17 mouse cellular contexts compared by ENCODE assay signal in the genomic region with DNA sequence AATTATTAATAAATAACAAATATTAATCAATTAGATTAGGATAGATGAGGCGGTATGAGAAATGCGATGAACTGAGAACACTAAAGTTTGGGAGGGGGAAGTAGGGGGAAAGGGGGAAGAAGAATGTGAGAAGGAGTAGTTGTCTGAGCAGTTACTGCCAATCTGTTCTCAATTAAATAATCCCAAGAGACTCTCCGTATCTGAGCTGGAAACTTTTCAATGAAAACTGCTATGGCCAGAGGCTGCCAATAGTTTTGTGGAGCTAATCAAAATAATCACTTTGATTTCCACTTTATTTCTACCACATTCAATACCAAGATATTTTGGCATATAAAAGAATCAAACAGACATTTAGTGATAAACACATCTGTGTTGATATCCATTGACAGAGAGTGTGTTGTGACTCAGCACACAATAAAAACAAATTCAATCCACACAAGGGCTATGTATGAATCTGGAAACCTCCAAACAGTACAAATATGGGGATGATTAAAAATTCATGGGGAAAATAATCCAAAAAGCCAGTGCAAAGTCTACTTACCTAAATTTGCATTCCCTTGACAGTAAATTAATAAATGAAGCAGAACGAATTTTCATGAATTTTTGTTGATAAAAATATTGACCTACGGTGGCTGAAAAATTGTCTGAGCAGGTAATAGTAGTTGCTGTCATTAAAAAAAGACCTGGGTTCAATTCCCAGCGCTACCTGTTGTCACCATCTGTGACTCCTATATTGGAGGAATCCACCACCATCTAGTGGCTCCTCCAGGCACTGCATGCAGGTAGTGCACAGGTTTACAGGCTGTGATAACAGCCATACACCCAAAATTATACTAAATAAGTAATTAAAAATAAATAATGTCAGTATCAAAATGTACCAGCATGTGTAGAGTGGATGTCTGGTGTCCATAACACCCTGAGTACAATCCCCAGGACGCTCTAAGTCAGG.
DNase-seq lines count a peak whose midpoint lies in the region; ATAC-seq and TF ChIP-seq lines count a peak whose summit lies in the region.
"Had no signal": no experiment of that assay in that cellular context is flagged by ENCODE, and none has a peak within 500 bp of the region (broad histone marks: within the 10 kb centered on the region; RNA-seq: fewer than 3 reads in every experiment).

No protein-coding gene starts in this region.

- H3K4me1 ChIP-seq in cerebellum, adult 2 months (ENCODE audit: control insufficient read depth, insufficient read depth, low read length) = no peaks in the 10 kb centered on the region
- H3K4me1 ChIP-seq in intestine, postnatal 0 days (replicated peaks; ENCODE audit: control insufficient read depth, insufficient read depth, low read length) = no peaks in the 10 kb centered on the region
- H3K4me1 ChIP-seq in intestine, embryonic 15.5 days (replicated peaks) = no peaks in the 10 kb centered on the region
- no peaks in the 10 kb centered on the region for H3K4me1 ChIP-seq in lung, postnatal 0 days (ENCODE audit: insufficient read depth, low read depth, low read length)
- no peaks in the 10 kb centered on the region for H3K4me1 ChIP-seq in stomach, postnatal 0 days (replicated peaks; ENCODE audit: control insufficient read depth, insufficient read depth)
- H3K4me1 ChIP-seq: embryonic facial prominence, embryonic 12.5 days; heart, embryonic 13.5 days; neural tube, embryonic 12.5 days had no signal

- intact Hi-C loops in left cerebral cortex, postnatal 4 days (cut with DNase I) = no loop called here

- no peaks in the 10 kb centered on the region for H3K27me3 ChIP-seq in cerebellum, adult 2 months (ENCODE audit: control insufficient read depth, insufficient read depth, low read length)
- H3K27me3 ChIP-seq in intestine, postnatal 0 days (replicated peaks; ENCODE audit: control insufficient read depth, insufficient read depth, low read length) = no peaks in the 10 kb centered on the region
- no peaks in the 10 kb centered on the region for H3K27me3 ChIP-seq in intestine, embryonic 15.5 days (replicated peaks)
- H3K27me3 ChIP-seq in lung, postnatal 0 days (replicated peaks; ENCODE audit: insufficient read depth, low read length) = no peaks in the 10 kb centered on the region
- H3K27me3 ChIP-seq in stomach, postnatal 0 days (ENCODE audit: control insufficient read depth, insufficient read depth, low read length) = no peaks in the 10 kb centered on the region
- H3K27me3 ChIP-seq: embryonic facial prominence, embryonic 12.5 days; heart, embryonic 13.5 days; neural tube, embryonic 12.5 days had no signal

- no peak overlapping the region for H3K27ac ChIP-seq in cerebellum, adult 2 months (ENCODE audit: insufficient read depth, low read length)
- no peak overlapping the region for H3K27ac ChIP-seq in intestine, postnatal 0 days (ENCODE audit: low read depth, low read length)
- H3K27ac ChIP-seq in intestine, embryonic 15.5 days = no peak overlapping the region
- H3K27ac ChIP-seq in lung, postnatal 0 days (ENCODE audit: low read length) = no peak overlapping the region
- H3K27ac ChIP-seq in stomach, postnatal 0 days (replicated peaks) = no peak overlapping the region
- H3K27ac ChIP-seq: embryonic facial prominence, embryonic 12.5 days; heart, embryonic 13.5 days; neural tube, embryonic 12.5 days had no signal

- no peak for ATAC-seq in intestine, postnatal 0 days
- ATAC-seq in intestine, embryonic 15.5 days = no peak
- no peak for ATAC-seq in lung, postnatal 0 days
- no peak for ATAC-seq in stomach, postnatal 0 days (ENCODE audit: low FRiP score, low TSS enrichment)
- ATAC-seq: midbrain, embryonic 16.5 days had no signal

- peak; percentile 36; the same call in 1 of the 2 replicates for TF ChIP-seq CTCF in cerebellum, adult 2 months (IDR thresholded peaks at IDR 0.05; ENCODE audit: borderline replicate concordance, insufficient read depth, low read depth, low read length)
- TF ChIP-seq CTCF in intestine, postnatal 0 days (IDR thresholded peaks at IDR 0.05; ENCODE audit: low read depth) = peak; percentile 32; the same call in 1 of the 2 replicates
- peak; percentile 23; the same call in 1 of the 2 replicates for TF ChIP-seq CTCF in lung, postnatal 0 days (IDR thresholded peaks at IDR 0.05)
- TF ChIP-seq CTCF in stomach, postnatal 0 days (IDR thresholded peaks at IDR 0.05; ENCODE audit: low read depth) = peak; percentile 47

- 87% methylated on average over 7 of the region's 7 CpGs for WGBS in cerebellum, adult 2 months
- 84% methylated on average over 7 of the region's 7 CpGs for WGBS in intestine, postnatal 0 days
- WGBS in intestine, embryonic 15.5 days = 79% methylated on average over 7 of the region's 7 CpGs
- WGBS in lung, postnatal 0 days = 72% methylated on average over 7 of the region's 7 CpGs
- 83% methylated on average over 7 of the region's 7 CpGs for WGBS in stomach, postnatal 0 days

- no peaks in the 10 kb centered on the region for H3K36me3 ChIP-seq in intestine, postnatal 0 days (ENCODE audit: control insufficient read depth, insufficient read depth)
- no peaks in the 10 kb centered on the region for H3K36me3 ChIP-seq in intestine, embryonic 15.5 days
- no peaks in the 10 kb centered on the region for H3K36me3 ChIP-seq in lung, postnatal 0 days (ENCODE audit: insufficient read depth, low read length)
- no peaks in the 10 kb centered on the region for H3K36me3 ChIP-seq in stomach, postnatal 0 days (ENCODE audit: control insufficient read depth, insufficient read depth, low read length)
- H3K36me3 ChIP-seq: embryonic facial prominence, embryonic 12.5 days; G1E; heart, embryonic 13.5 days; neural tube, embryonic 12.5 days had no signal

- no peak for TF ChIP-seq POLR2A in cerebellum, adult 2 months (IDR thresholded peaks at IDR 0.05; ENCODE audit: borderline replicate concordance, insufficient read depth, low read length)

- no peak overlapping the region for H3K9ac ChIP-seq in intestine, postnatal 0 days (ENCODE audit: low read depth, low read length)
- no peak overlapping the region for H3K9ac ChIP-seq in intestine, embryonic 15.5 days
- H3K9ac ChIP-seq in lung, postnatal 0 days (replicated peaks; ENCODE audit: low read depth) = no peak overlapping the region
- H3K9ac ChIP-seq in stomach, postnatal 0 days (ENCODE audit: low read length) = no peak overlapping the region
- H3K9ac ChIP-seq: embryonic facial prominence, embryonic 12.5 days; heart, embryonic 13.5 days; neural tube, embryonic 12.5 days had no signal

- no peak for DNase-seq in cerebellum, adult 2 months
- no peak for DNase-seq in cerebellum, adult 9-10 months
- no peak for DNase-seq in lung, postnatal 0 days (ENCODE audit: low spot score)
- no peak for DNase-seq in lung, postnatal 25 days (ENCODE audit: low spot score)
- no peak for DNase-seq in stomach, postnatal 0 days (ENCODE audit: low spot score)
- no peak for DNase-seq in left cerebral cortex, postnatal 4 days
- DNase-seq: cerebellum, adult 18-20 months; gastrocnemius, postnatal 25 days; kidney, adult 18-20 months; thymus, postnatal 36 days had no signal

- H3K9me3 ChIP-seq in intestine, postnatal 0 days (ENCODE audit: control insufficient read depth) = no peaks in the 10 kb centered on the region
- H3K9me3 ChIP-seq in intestine, embryonic 15.5 days = no peaks in the 10 kb centered on the region
- H3K9me3 ChIP-seq in lung, postnatal 0 days (ENCODE audit: low read length) = no peaks in the 10 kb centered on the region
- H3K9me3 ChIP-seq in stomach, postnatal 0 days (ENCODE audit: control insufficient read depth, low read length) = no peaks in the 10 kb centered on the region
- H3K9me3 ChIP-seq: embryonic facial prominence, embryonic 12.5 days; G1E; heart, embryonic 13.5 days; neural tube, embryonic 12.5 days had no signal

- no peak overlapping the region for H3K4me2 ChIP-seq in intestine, postnatal 0 days (replicated peaks; ENCODE audit: low read depth)
- no peak overlapping the region for H3K4me2 ChIP-seq in intestine, embryonic 15.5 days (replicated peaks)
- no peak overlapping the region for H3K4me2 ChIP-seq in lung, postnatal 0 days (replicated peaks; ENCODE audit: low read depth, low read length)
- no peak overlapping the region for H3K4me2 ChIP-seq in stomach, postnatal 0 days (replicated peaks; ENCODE audit: low read depth)
- H3K4me2 ChIP-seq: embryonic facial prominence, embryonic 12.5 days; heart, embryonic 13.5 days; neural tube, embryonic 12.5 days had no signal

- TF ChIP-seq EP300 in lung, postnatal 0 days (IDR thresholded peaks at IDR 0.05) = no peak
- no peak for TF ChIP-seq EP300 in stomach, postnatal 0 days (optimal IDR thresholded peaks at IDR 0.05)

- H3K4me3 ChIP-seq in cerebellum, adult 2 months (replicated peaks; ENCODE audit: insufficient read depth, low read depth, low read length) = no peak overlapping the region
- H3K4me3 ChIP-seq in intestine, postnatal 0 days (ENCODE audit: low read depth, low read length) = no peak overlapping the region
- H3K4me3 ChIP-seq in intestine, embryonic 15.5 days (replicated peaks) = no peak overlapping the region
- no peak overlapping the region for H3K4me3 ChIP-seq in lung, postnatal 0 days (ENCODE audit: low read depth, low read length)
- H3K4me3 ChIP-seq in stomach, postnatal 0 days (ENCODE audit: low read depth, low read length) = no peak overlapping the region
- H3K4me3 ChIP-seq: embryonic facial prominence, embryonic 12.5 days; heart, embryonic 13.5 days; neural tube, embryonic 12.5 days had no signal
